Mouse (Mus musculus) CD4-positive, CD25-positive, alpha-beta regulatory T cell, adult 2 months (primary cell): ENCODE data around the gene Saa2.

Experiments used
- DNase-seq: peaks from one replicate; pipeline ENCODE4 v3.0.0-alpha.2; 2012; ENCODE audit warnings: low read depth, low spot score

Gene Saa2

GRCm38 (mm10) chr7:46762601-46763000, 11.0 kb downstream of the Saa2 start:
- DNase-seq = no peak

- no peak for DNase-seq
Observed at GRCm38 (mm10) chr7:46764672-46765071, 13.1 kb downstream of the Saa2 start.

GRCm38 (mm10) chr7:46767371-46767770, 15.8 kb downstream of the Saa2 start:
- DNase-seq = no peak

GRCm38 (mm10) chr7:46768451-46768850, 16.9 kb downstream of the Saa2 start:
- DNase-seq = no peak

- peak; percentile 73 for DNase-seq
Observed at GRCm38 (mm10) chr7:46770706-46771105, 19.1 kb downstream of the Saa2 start.

GRCm38 (mm10) chr7:46789177-46789849, 37.7 kb downstream of the Saa2 start:
- no peak for DNase-seq

GRCm38 (mm10) chr7:46793871-46794270, 42.3 kb downstream of the Saa2 start:
- no peak for DNase-seq

GRCm38 (mm10) chr7:46795287-46796205, 44.0 kb downstream of the Saa2 start, which contains the start of the genes Hps5 and Gtf2h1:
Hps5 (minus strand) TSS chr7:46796064.
Gtf2h1 (plus strand) TSS chr7:46796103.
- peak; percentile 99 for DNase-seq

GRCm38 (mm10) chr7:46796206-46796679, 44.7 kb downstream of the Saa2 start:
- DNase-seq = no peak

GRCm38 (mm10) chr7:46796779-46797178, 45.2 kb downstream of the Saa2 start:
- no peak for DNase-seq
